Mouse (Mus musculus) kidney, embryonic 16.5 days (tissue): ENCODE data around the gene Gm49711. TPM values are rescaled to one million over a fixed set of nuclear protein-coding genes. Genes with fewer than 3 reads are reported as not detected.

ENCODE experiments used
- ATAC-seq: fragments of 200-750 bp; cut with Nextera tagmentation; 2 replicates; pipeline ENCODE4 v1.8.0; 2017; ENCODE audit warnings: moderate TSS enrichment; ENCODE audit not compliant: low FRiP score, low TSS enrichment
- H3K27ac ChIP-seq: fragments of 300-500 bp; sonication (generic); 2 replicates; pipeline ENCODE4 v1.5.1; 2014; ENCODE audit warnings: low read length
- H3K27me3 ChIP-seq: fragments of 300-500 bp; sonication (generic); 2 replicates; pipeline ENCODE4 v1.6.1; 2014; ENCODE audit warnings: low read length, control low read depth, mixed read lengths; ENCODE audit not compliant: insufficient read depth
- H3K36me3 ChIP-seq: fragments of 300-500 bp; sonication (generic); 2 replicates; pipeline ENCODE4 v1.6.1; 2014; ENCODE audit warnings: low read length, control low read depth, mixed read lengths; ENCODE audit not compliant: insufficient read depth
- H3K4me1 ChIP-seq: fragments of 300-500 bp; sonication (generic); 2 replicates; pipeline ENCODE4 v1.6.1; 2014; ENCODE audit warnings: low read length, control low read depth, mixed read lengths; ENCODE audit not compliant: insufficient read depth
- H3K4me2 ChIP-seq: fragments of 300-500 bp; sonication (generic); replicated peaks from 2 replicates; pipeline ENCODE4 v1.6.1; 2014; ENCODE audit warnings: low read depth, low read length
- H3K4me3 ChIP-seq: fragments of 300-500 bp; sonication (generic); 2 replicates; pipeline ENCODE4 v1.5.1; 2014; ENCODE audit warnings: mild to moderate bottlenecking, low read length
- H3K9ac ChIP-seq: fragments of 300-500 bp; sonication (generic); replicated peaks from 2 replicates; pipeline ENCODE4 v1.6.1; 2014; ENCODE audit warnings: low read length
- H3K9me3 ChIP-seq: fragments of 300-500 bp; sonication (generic); 2 replicates; pipeline ENCODE4 v1.6.1; 2016; ENCODE audit warnings: low read length, control low read depth
- WGBS: fragments of 180-500 bp; shearing (Covaris S2); extraction: QIAGEN DNeasy Blood & Tissue Kit; methylation state at CpG from one replicate; pipeline ENCODE4 v1.1.7; 2014; 5-methylcytosine and 5-hydroxymethylcytosine counted together
- polyA plus RNA-seq: library from polyadenylated mRNA; unstranded; fragments of >200 nt; fragmentation: Nextera tagmentation; extraction: Ambion mirVana; gene quantifications from 2 replicates; pipeline ENCODE4 v1.2.1, GENCODE M21; 2015

Gm49711 gene
- polyA plus RNA-seq, 1 experiment from 2014 or later, result 0.15 TPM

DNA sequence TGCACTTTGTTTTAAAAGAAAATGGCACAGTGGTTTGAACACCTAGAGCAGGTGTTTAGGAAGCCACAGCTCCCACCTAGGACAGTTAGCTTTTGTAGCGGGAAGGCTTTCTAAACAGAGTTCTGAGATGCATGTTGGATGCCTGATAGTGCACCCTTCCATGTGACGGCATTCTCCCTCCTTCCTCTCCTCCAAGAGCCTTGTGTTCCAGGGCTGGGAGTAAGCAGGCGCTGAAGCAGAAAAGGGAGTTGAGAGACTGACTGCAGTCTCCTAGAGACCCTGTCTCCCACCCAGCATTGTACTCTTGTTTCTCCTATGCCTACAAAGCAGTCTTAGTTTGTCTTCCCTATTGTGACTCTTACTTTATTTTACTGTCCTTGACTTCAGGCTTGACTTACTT lies 2.1 kb downstream of the Gm49711 start:
- H3K4me1 ChIP-seq, result peaks cover 27% of the 10 kb centered on the region
- 57% methylated on average over 3 of the region's 3 CpGs for WGBS
- H3K9me3 ChIP-seq, result no peaks in the 10 kb centered on the region
- H3K36me3 ChIP-seq, result peaks cover 20% of the 10 kb centered on the region
- no peaks in the 10 kb centered on the region for H3K27me3 ChIP-seq
- ATAC-seq, result no peak
- H3K4me3 ChIP-seq, result peak overlapping the region; percentile 91
- no peak overlapping the region for H3K27ac ChIP-seq
- no peak overlapping the region for H3K9ac ChIP-seq
- H3K4me2 ChIP-seq, result peak overlapping the region; percentile 68

DNA sequence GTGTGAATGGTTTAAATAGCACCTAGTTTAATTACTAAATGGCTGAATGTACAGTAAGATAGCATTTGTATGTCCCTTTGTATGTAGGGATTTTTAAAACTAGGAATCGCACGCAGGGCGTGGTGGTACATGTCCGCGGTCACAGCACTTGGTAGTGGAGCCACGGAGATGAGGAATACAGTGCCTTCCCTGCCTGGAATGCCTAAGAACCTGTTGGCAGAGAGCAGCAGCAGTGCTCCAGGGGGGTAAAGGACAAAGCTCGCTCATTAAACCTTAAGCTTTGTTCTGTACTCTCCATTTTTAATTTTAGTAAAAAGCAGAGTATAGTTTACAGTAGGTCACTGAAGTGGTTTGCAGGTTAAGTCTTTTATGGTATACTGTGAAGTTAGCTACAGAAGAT lies 3.5 kb downstream of the Gm49711 start:
- Histone ChIP-seq H3K27me3 (no peaks in the 10 kb centered on the region), H3K4me3 (no peak overlapping the region), H3K9me3 (no peaks in the 10 kb centered on the region), H3K4me1 (peaks cover 27% of the 10 kb centered on the region), H3K9ac (no peak overlapping the region), H3K27ac (no peak overlapping the region), H3K36me3 (peaks cover 24% of the 10 kb centered on the region), H3K4me2 (no peak overlapping the region)
- no peak for ATAC-seq
- 94% methylated on average over 7 of the region's 7 CpGs for WGBS

DNA sequence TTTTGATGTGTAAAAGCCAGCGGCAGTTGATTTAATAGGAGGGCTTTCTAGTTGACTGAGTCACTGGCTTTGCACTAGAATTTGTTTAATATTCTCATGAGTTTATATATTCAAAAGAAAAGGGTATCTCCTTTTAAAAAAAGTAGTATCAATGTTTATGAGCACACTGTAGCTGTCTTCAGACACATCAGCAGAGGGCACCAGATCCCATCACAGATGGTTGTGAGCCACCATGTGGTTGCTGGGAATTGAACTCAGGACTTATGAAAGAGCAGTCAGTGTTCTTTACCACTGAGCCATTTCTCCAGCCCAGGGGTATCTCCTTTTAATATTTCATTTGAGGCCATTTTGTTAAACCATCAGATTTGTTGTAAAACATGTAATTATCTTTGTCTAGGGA lies 4.7 kb downstream of the Gm49711 start:
- Histone ChIP-seq H3K9me3 (no peaks in the 10 kb centered on the region), H3K27me3 (no peaks in the 10 kb centered on the region), H3K36me3 (peaks cover 29% of the 10 kb centered on the region), H3K9ac (no peak overlapping the region), H3K4me1 (peaks cover 20% of the 10 kb centered on the region), H3K27ac (no peak overlapping the region), H3K4me3 (no peak overlapping the region), H3K4me2 (no peak overlapping the region)
- WGBS, result 97% methylated on average over 1 of the region's 1 CpGs
- ATAC-seq, result no peak

DNA sequence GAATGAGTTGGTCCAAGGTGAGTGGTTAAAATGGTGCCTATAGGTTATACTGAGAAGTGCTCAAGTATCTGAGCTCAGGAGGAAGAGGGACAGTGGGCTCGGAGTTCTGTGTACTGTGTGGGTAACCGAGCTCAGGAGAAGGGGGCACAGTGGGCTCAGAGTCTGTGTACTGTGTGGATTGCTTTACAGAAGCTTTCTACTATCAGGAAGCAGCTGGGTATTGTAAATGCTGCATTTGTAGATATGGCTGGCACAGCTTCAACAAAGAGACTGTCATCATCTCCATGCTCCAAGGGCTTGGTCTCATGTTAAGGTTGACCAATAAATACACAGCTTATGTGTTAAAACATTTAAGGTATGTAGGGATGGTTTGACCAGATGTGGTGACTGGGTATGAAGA lies 6.7 kb downstream of the Gm49711 start:
- no peaks in the 10 kb centered on the region for H3K9me3 ChIP-seq
- no peaks in the 10 kb centered on the region for H3K27me3 ChIP-seq
- WGBS, result 96% methylated on average over 2 of the region's 2 CpGs
- peaks cover 33% of the 10 kb centered on the region for H3K36me3 ChIP-seq
- H3K4me3 ChIP-seq, result no peak overlapping the region
- peaks cover 12% of the 10 kb centered on the region for H3K4me1 ChIP-seq
- H3K9ac ChIP-seq, result no peak overlapping the region
- no peak overlapping the region for H3K4me2 ChIP-seq
- ATAC-seq, result no peak
- H3K27ac ChIP-seq, result no peak overlapping the region

DNA sequence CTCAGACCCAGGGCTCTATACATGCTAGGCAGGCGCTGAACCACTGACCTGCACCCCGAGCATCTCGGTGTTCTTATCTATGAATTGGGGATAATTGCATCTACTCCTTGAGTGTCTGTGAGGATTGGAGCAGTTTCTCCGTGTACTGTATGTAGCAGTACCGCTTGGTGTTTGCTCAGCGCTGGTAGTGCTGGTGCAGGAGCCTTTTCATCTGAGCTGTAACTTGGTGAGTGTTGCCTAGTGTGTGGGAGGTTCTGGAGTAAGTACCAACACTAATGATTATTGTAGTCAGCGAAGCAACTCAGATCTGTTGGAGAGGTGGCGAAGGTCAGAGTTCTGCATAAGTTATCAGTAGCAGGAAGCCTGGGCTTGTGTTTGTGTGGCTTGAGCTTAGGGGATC lies 12.2 kb downstream of the Gm49711 start:
- H3K4me3 ChIP-seq, result no peak overlapping the region
- H3K9ac ChIP-seq, result no peak overlapping the region
- no peak overlapping the region for H3K27ac ChIP-seq
- H3K4me2 ChIP-seq, result no peak overlapping the region
- no peaks in the 10 kb centered on the region for H3K9me3 ChIP-seq
- peaks cover 31% of the 10 kb centered on the region for H3K36me3 ChIP-seq
- WGBS, result 85% methylated on average over 8 of the region's 8 CpGs
- no peaks in the 10 kb centered on the region for H3K27me3 ChIP-seq
- H3K4me1 ChIP-seq, result no peaks in the 10 kb centered on the region
- ATAC-seq, result no peak

DNA sequence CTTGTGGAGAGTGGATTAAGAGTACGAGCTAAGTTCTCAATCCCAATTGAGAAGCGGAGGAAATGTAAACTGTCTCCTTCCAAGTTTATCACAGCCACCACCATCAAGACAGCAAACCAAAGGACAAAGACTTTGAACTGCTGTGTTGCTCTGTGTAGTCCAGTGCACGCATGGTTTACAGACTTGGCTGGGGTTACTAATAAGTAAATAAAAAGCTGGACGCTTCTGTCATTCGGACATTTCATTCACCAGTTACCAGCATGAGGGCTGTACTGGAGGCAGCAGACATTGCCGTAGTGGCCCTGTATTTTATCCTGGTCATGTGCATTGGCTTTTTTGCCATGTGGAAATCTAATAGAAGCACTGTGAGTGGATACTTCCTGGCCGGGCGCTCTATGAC lies 18.7 kb downstream of the Gm49711 start:
- ATAC-seq, result no peak
- Histone ChIP-seq H3K27ac (no peak overlapping the region), H3K27me3 (no peaks in the 10 kb centered on the region), H3K4me2 (no peak overlapping the region), H3K4me1 (no peaks in the 10 kb centered on the region), H3K36me3 (peaks cover 27% of the 10 kb centered on the region), H3K9ac (no peak overlapping the region), H3K9me3 (no peaks in the 10 kb centered on the region), H3K4me3 (no peak overlapping the region)
- 93% methylated on average over 8 of the region's 8 CpGs for WGBS

DNA sequence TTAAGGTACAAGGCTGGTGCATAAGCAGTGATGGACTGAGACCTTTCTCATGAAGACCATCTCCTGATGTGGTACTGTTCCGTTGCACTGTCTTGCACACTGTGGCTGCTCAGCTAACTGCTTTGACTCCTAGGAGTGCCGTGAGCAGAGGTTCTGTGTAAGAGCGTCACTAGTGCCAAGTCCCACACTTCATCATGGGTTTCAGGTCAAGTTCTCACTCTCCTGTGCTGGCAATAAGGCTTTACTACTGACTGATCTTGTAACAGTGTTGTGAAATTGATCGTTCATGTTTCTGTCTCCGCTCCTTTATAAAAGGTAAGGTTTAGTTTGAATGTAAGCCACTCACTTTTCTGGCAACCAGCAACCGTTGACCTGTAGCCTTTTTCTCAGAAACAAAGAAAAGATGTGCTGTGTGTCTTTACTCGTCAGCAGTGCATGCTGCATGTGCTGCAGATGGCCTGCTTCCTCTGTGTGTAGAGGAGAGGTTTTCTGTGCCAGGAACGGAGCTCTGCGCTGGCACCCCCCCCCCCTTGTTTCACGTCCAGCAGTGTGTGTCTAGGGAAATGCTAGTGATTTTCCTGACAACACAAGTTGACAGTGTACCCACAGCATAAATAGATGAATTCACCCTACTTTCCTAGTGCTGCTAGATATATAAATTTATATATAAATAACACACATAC lies 25.8 kb downstream of the Gm49711 start:
- H3K36me3 ChIP-seq, result peaks cover 7% of the 10 kb centered on the region; the same call in 1 of the 2 replicates
- 0 out of 2 replicates have a peak, but pooled peaks cover 6% of the 10 kb centered on the region for H3K4me1 ChIP-seq
- no peak for ATAC-seq
- WGBS, result 89% methylated on average over 10 of the region's 10 CpGs
- no peak overlapping the region for H3K4me2 ChIP-seq
- no peaks in the 10 kb centered on the region for H3K27me3 ChIP-seq
- H3K4me3 ChIP-seq, result no peak overlapping the region
- no peak overlapping the region for H3K27ac ChIP-seq
- H3K9me3 ChIP-seq, result no peaks in the 10 kb centered on the region; the same call in 1 of the 2 replicates
- H3K9ac ChIP-seq, result no peak overlapping the region

DNA sequence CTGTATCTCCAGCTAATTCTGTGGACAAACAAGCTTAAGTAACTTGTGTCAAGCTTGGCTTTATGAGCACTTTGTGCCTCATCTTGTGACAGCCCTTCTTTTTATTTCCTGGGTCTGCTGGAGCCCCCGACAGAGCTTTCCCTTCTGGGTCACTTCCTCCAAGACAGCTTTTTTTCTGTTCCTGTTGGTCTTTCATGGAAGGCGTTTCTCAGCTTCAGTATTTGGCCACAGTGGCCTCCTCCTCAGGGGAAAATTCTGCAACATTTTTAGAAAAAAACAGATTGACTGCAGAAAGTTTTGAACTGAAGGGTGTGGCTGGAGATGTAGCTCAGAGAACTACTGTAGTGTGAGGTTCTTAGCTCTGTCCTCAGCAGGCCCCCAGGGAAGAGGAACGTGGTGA lies 31.1 kb downstream of the Gm49711 start:
- no peak overlapping the region for H3K9ac ChIP-seq
- WGBS, result 46% methylated on average over 3 of the region's 3 CpGs
- no peak overlapping the region for H3K4me3 ChIP-seq
- H3K36me3 ChIP-seq, result no peaks in the 10 kb centered on the region
- H3K9me3 ChIP-seq, result no peaks in the 10 kb centered on the region
- H3K27ac ChIP-seq, result no peak overlapping the region
- H3K4me1 ChIP-seq, result peaks cover 12% of the 10 kb centered on the region; the same call in 1 of the 2 replicates
- H3K4me2 ChIP-seq, result no peak overlapping the region
- no peak for ATAC-seq
- H3K27me3 ChIP-seq, result no peaks in the 10 kb centered on the region

DNA sequence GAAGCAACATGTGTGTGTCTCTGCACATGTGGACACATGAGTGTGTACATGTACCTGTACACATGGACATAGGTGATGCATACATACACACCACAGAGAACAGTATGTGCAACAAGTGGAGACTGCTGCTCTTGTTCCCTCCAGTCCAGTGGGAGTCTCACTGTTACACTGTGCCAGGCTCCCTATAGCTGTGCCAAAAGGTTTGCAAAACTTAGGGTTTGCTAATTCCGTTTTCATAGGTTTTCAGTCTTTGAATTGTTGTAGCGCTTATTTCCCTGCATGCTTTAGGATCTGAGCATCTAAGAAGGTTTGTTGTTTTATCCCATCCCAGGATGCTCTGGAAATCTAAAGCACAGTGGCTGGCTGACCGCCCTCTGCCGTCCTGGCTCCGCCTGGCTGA lies 33.8 kb downstream of the Gm49711 start:
- no peaks in the 10 kb centered on the region; the same call in 1 of the 2 replicates for H3K36me3 ChIP-seq
- 64% methylated on average over 5 of the region's 5 CpGs for WGBS
- H3K4me1 ChIP-seq, result peaks cover 7% of the 10 kb centered on the region; the same call in 1 of the 2 replicates
- no peak overlapping the region for H3K27ac ChIP-seq
- no peak overlapping the region for H3K4me2 ChIP-seq
- H3K4me3 ChIP-seq, result no peak overlapping the region
- no peak overlapping the region for H3K9ac ChIP-seq
- ATAC-seq, result no peak
- no peaks in the 10 kb centered on the region for H3K27me3 ChIP-seq
- H3K9me3 ChIP-seq, result no peaks in the 10 kb centered on the region

DNA sequence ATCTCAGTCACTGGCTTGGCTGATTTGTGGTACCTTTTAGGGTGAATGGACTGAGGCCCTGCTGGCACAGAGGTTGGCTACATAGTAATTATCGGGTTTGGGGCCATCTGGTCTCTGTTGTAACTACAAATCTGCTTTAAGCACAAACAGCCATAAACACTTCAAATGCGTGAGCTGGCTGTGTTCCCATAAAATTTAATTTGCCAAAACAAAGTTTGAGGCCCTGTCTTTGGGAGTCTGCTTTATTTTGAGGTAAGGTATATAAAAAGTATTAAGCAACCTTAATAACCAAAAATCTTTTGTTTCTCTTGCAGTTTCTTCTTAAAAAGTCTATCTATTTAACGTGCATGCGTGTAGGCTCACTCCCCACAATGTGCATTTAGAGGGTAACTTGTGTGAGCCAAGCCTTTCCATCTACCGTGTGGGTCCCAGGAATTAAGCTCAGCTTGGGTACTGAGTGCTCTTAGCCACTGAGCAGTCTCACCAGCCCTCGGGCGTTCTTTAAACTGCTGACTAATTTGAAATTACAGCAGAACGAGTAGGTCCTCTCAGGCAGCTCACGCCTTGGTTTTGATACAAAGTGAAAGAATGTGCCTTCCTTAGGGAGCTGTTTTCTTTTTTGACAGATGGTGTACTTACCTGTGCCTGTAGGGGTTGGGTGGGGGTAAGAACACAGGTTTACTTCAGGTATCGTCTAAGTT lies 40.4 kb downstream of the Gm49711 start:
- H3K27me3 ChIP-seq, result no peaks in the 10 kb centered on the region
- no peak overlapping the region for H3K9ac ChIP-seq
- no peak for ATAC-seq
- H3K4me1 ChIP-seq, result peaks cover 8% of the 10 kb centered on the region
- peaks cover 9% of the 10 kb centered on the region for H3K36me3 ChIP-seq
- H3K4me3 ChIP-seq, result no peak overlapping the region
- H3K4me2 ChIP-seq, result no peak overlapping the region
- no peak overlapping the region for H3K27ac ChIP-seq
- 51% methylated on average over 10 of the region's 10 CpGs for WGBS
- no peaks in the 10 kb centered on the region for H3K9me3 ChIP-seq
